Mouse (Mus musculus) bone marrow, adult 2 months (tissue): ENCODE results near the gene Rpl10-ps3.

ENCODE experiments used
- CTCF ChIP-seq: fragments of 200-500 bp; IDR thresholded peaks from 2 replicates; pipeline ENCODE4 v1.5.1; 2011; ENCODE audit warnings: low read length, control low read depth; ENCODE audit not compliant: control insufficient read depth, insufficient read depth
- POLR2A ChIP-seq: fragments of 200-500 bp; IDR thresholded peaks from 2 replicates; pipeline ENCODE4 v1.6.1; 2011; ENCODE audit warnings: low read depth, mild to moderate bottlenecking, control low read depth, low read length, borderline replicate concordance; ENCODE audit not compliant: control insufficient read depth

DNA sequence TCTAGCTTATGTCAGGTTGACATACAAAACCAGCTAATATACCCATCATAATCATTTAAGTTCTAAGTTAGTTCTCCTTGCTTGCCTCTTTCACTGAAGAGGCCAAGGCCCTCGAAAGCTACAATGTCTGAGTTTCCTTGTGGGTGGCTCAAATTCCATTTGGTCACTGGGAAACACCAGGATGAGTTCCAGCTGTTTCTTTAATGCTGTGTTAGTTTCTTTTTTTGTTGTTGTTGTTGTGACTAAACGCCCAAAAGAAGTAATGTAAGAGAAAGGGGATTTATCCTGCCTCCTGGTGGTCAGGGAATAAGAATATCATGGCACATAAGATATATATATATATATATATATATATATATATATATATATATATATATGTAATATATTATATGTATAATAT is 39.7 kb downstream of the Rpl10-ps3 start:
- TF ChIP-seq POLR2A (no peak), CTCF (no peak)
